Mouse (Mus musculus): ENCODE measurements around the gene Vav2.

Vav2 gene

GRCm38 (mm10) chr2:27281771-27282170 is 145.1 kb downstream of the Vav2 start:
- no peak for DNase-seq (ENCODE audit: extremely low read depth, low read depth, low spot score)

GRCm38 (mm10) chr2:27280920-27281611 is 145.8 kb downstream of the Vav2 start:
- DNase-seq (ENCODE audit: extremely low read depth, low read depth, low spot score), result no peak

- DNase-seq (ENCODE audit: extremely low read depth, low read depth, low spot score), result no peak
Measured at GRCm38 (mm10) chr2:27278859-27279258, 148.0 kb downstream of the Vav2 start.

GRCm38 (mm10) chr2:27268325-27268724 is 158.5 kb downstream of the Vav2 start:
- DNase-seq (ENCODE audit: extremely low read depth, low read depth, low spot score), result no peak

- no peak for DNase-seq (ENCODE audit: extremely low read depth, low read depth, low spot score)
Measured at GRCm38 (mm10) chr2:27265819-27266218, 161.0 kb downstream of the Vav2 start.

- DNase-seq (ENCODE audit: extremely low read depth, low read depth, low spot score), result no peak
Measured at GRCm38 (mm10) chr2:27262984-27263383, 163.8 kb downstream of the Vav2 start.

- no peak for DNase-seq (ENCODE audit: extremely low read depth, low read depth, low spot score)
Measured at GRCm38 (mm10) chr2:27251434-27251833, 175.4 kb downstream of the Vav2 start.

- DNase-seq (ENCODE audit: extremely low read depth, low read depth, low spot score), result no peak
Measured at GRCm38 (mm10) chr2:27248211-27248610, 178.6 kb downstream of the Vav2 start, which contains the start of gene Sardh. TSS of gene Sardh (minus strand) at chr2:27248337.

GRCm38 (mm10) chr2:27247487-27247863 is 179.4 kb downstream of the Vav2 start:
- DNase-seq (ENCODE audit: extremely low read depth, low read depth, low spot score), result no peak

- peak; percentile 86 for DNase-seq (ENCODE audit: extremely low read depth, low read depth, low spot score)
Measured at GRCm38 (mm10) chr2:27246712-27247486, 179.9 kb downstream of the Vav2 start.

GRCm38 (mm10) chr2:27245947-27246346 is 180.9 kb downstream of the Vav2 start:
- DNase-seq (ENCODE audit: extremely low read depth, low read depth, low spot score), result peak; percentile 84

GRCm38 (mm10) chr2:27237342-27237741 is 189.5 kb downstream of the Vav2 start:
- DNase-seq (ENCODE audit: extremely low read depth, low read depth, low spot score), result no peak

- DNase-seq (ENCODE audit: extremely low read depth, low read depth, low spot score), result no peak
Measured at GRCm38 (mm10) chr2:27235729-27236128, 191.1 kb downstream of the Vav2 start.

GRCm38 (mm10) chr2:27232376-27232775 is 194.5 kb downstream of the Vav2 start:
- no peak for DNase-seq (ENCODE audit: extremely low read depth, low read depth, low spot score)

- DNase-seq (ENCODE audit: extremely low read depth, low read depth, low spot score), result no peak
Measured at GRCm38 (mm10) chr2:27229481-27230105, 197.2 kb downstream of the Vav2 start.

- no peak for DNase-seq (ENCODE audit: extremely low read depth, low read depth, low spot score)
Measured at GRCm38 (mm10) chr2:27228809-27229480, 197.9 kb downstream of the Vav2 start.

- no peak for DNase-seq (ENCODE audit: extremely low read depth, low read depth, low spot score)
Measured at GRCm38 (mm10) chr2:27226572-27226971, 200.3 kb downstream of the Vav2 start.

- no peak for DNase-seq (ENCODE audit: extremely low read depth, low read depth, low spot score)
Measured at GRCm38 (mm10) chr2:27223012-27223421, 203.8 kb downstream of the Vav2 start.

GRCm38 (mm10) chr2:27218569-27218968 is 208.3 kb downstream of the Vav2 start:
- no peak for DNase-seq (ENCODE audit: extremely low read depth, low read depth, low spot score)

- peak; percentile 92 for DNase-seq (ENCODE audit: extremely low read depth, low read depth, low spot score)
Measured at GRCm38 (mm10) chr2:27218121-27218544, 208.7 kb downstream of the Vav2 start.

GRCm38 (mm10) chr2:27215537-27215936 is 211.3 kb downstream of the Vav2 start:
- no peak for DNase-seq (ENCODE audit: extremely low read depth, low read depth, low spot score)
